Mouse (Mus musculus) embryonic facial prominence, embryonic 15.5 days (tissue): ENCODE data around the gene Szrd1. TPM values are rescaled to one million over a fixed set of nuclear protein-coding genes. Genes with fewer than 3 reads are reported as not detected.
A peak's percentile ranks its signal among the peaks of the same experiment; 100 is the strongest.

Experiments
- ATAC-seq: fragments of 200-750 bp; cut with Nextera tagmentation; 2 replicates; pipeline ENCODE4 v1.8.0; 2017; ENCODE audit warnings: low read depth, moderate TSS enrichment; ENCODE audit not compliant: insufficient number of reproducible peaks, low FRiP score, low TSS enrichment
- H3K27ac ChIP-seq: fragments of 300-500 bp; sonication (generic); replicated peaks from 2 replicates; pipeline ENCODE4 v1.5.1; 2015; ENCODE audit warnings: mild to moderate bottlenecking, inconsistent platforms
- H3K27me3 ChIP-seq: fragments of 300-500 bp; sonication (generic); 2 replicates; pipeline ENCODE4 v1.6.1; 2015; ENCODE audit warnings: inconsistent platforms
- H3K36me3 ChIP-seq: fragments of 300-500 bp; sonication (generic); 2 replicates; pipeline ENCODE4 v1.6.1; 2015; ENCODE audit warnings: mild to moderate bottlenecking, inconsistent platforms
- H3K4me1 ChIP-seq: fragments of 300-500 bp; sonication (generic); 2 replicates; pipeline ENCODE4 v1.6.1; 2015; ENCODE audit warnings: inconsistent platforms
- H3K4me2 ChIP-seq: fragments of 300-500 bp; sonication (generic); replicated peaks from 2 replicates; pipeline ENCODE4 v1.6.1; 2015; ENCODE audit warnings: mild to moderate bottlenecking, inconsistent platforms
- H3K4me3 ChIP-seq: fragments of 300-500 bp; sonication (generic); replicated peaks from 2 replicates; pipeline ENCODE4 v1.5.1; 2015; ENCODE audit warnings: mild to moderate bottlenecking, inconsistent platforms
- H3K9ac ChIP-seq: fragments of 300-500 bp; sonication (generic); 2 replicates; pipeline ENCODE4 v1.6.1; 2015; ENCODE audit warnings: inconsistent platforms
- H3K9me3 ChIP-seq: fragments of 300-500 bp; sonication (generic); replicated peaks from 2 replicates; pipeline ENCODE4 v1.6.1; 2016; ENCODE audit warnings: inconsistent platforms
- WGBS: fragments of 180-500 bp; shearing (Covaris S2); methylation state at CpG from one replicate; pipeline ENCODE4 v1.1.7; 2015; 5-methylcytosine and 5-hydroxymethylcytosine counted together
- polyA plus RNA-seq: library from polyadenylated mRNA; unstranded; fragments of >200 nt; fragmentation: Nextera tagmentation; extraction: Ambion mirVana; gene quantifications from 2 replicates; pipeline ENCODE4 v1.2.1, GENCODE M21; 2015

The Szrd1 gene
- polyA plus RNA-seq, 1 experiment from 2014 or later = 43.9 TPM

DNA sequence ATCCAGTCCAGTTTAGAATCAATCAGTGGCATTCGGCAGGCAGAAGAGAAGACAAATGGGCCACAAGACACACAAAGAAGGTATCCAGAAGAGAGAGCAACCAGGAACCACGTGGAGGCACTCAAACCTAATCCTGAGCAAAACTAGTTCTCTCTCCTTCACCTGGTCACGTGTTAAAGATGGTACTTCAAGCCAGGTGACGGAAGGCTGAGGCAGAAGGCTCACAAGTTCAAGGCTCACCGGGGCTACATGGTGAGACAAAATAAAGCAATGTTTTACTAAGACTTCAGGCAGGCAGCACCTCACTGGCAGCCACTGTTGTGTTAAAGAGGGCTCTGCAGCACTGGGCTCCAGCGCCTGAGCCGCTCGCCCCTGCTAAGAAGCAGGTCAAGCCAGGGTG is 7.4 kb downstream of the Szrd1 start:
- Histone ChIP-seq H3K4me2 (no peak overlapping the region), H3K27me3 (no peaks in the 10 kb centered on the region), H3K36me3 (no peaks in the 10 kb centered on the region), H3K4me3 (no peak overlapping the region), H3K27ac (peak overlapping the region; percentile 71; the same call in 1 of the 2 replicates), H3K4me1 (peaks cover 73% of the 10 kb centered on the region), H3K9ac (no peak overlapping the region), H3K9me3 (no peaks in the 10 kb centered on the region)
- WGBS = 65% methylated on average over 8 of the region's 8 CpGs
- ATAC-seq = no peak

DNA sequence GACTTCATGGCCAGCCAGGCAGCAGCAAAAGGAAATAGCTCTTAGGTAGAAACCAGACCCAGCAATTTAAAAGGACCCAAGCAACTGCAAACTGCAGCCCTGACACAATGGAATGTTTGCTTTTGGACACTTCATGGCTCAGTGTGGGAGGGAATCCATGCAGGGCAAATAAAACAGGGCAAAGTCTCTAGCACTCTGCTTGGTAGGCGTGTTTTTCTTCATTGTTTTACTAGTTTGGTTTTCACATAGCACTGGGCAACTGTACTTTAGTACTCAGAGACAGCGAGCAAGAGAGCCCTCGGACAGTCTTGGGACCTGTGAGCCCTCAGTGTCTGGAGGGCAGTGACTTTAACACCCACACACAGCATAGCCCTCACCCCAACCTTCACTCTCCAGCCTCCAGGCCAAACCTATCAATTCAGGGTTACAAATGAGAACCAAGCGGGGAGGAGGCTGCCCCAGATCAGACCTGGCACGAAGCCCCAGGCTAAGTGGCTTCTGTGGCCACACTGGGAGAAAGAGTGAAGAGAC is 8.0 kb downstream of the Szrd1 start:
- no peaks in the 10 kb centered on the region for H3K36me3 ChIP-seq
- H3K4me1 ChIP-seq = peaks cover 67% of the 10 kb centered on the region
- H3K9me3 ChIP-seq = no peaks in the 10 kb centered on the region
- H3K27ac ChIP-seq = peak overlapping the region; percentile 71
- H3K27me3 ChIP-seq = no peaks in the 10 kb centered on the region
- no peak overlapping the region for H3K9ac ChIP-seq
- H3K4me3 ChIP-seq = no peak overlapping the region
- no peak overlapping the region for H3K4me2 ChIP-seq
- 53% methylated on average over 5 of the region's 5 CpGs for WGBS
- ATAC-seq = no peak

DNA sequence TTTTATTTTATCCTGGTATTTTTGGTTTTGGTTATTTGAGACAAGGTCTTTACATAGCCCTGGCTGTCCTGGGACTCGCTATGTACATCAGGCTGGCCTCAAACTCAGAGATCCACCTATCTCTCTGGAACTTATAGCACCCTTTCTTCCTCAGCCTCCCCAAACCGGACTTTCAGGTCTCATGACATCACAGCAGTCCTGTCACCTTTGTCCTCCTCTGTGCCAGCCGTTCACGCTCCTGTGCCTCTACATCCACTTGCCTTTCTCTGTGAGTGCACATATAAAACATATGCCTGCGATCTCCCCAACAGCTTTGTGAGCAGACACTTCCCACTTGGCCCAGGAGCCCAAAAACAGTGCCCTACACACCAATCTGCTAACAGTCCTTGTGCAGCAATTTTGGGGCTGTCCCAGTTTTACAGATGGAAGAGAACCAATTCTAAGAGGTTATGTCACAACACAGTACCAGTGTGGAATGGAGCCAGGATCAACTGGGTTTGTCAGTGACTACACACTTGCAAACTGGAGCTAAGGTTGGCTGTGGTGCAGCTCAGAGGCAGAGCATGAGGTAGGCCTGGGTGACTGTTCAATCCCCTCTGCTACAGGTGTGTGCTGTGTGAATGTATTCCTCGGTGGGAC is 8.8 kb downstream of the Szrd1 start:
- peak overlapping the region; percentile 71 for H3K27ac ChIP-seq
- no peaks in the 10 kb centered on the region for H3K9me3 ChIP-seq
- H3K4me3 ChIP-seq = no peak overlapping the region
- H3K36me3 ChIP-seq = no peaks in the 10 kb centered on the region
- H3K9ac ChIP-seq = no peak overlapping the region
- ATAC-seq = no peak
- H3K27me3 ChIP-seq = no peaks in the 10 kb centered on the region
- WGBS = 64% methylated on average over 6 of the region's 6 CpGs
- H3K4me1 ChIP-seq = peaks cover 64% of the 10 kb centered on the region
- H3K4me2 ChIP-seq = no peak overlapping the region

DNA sequence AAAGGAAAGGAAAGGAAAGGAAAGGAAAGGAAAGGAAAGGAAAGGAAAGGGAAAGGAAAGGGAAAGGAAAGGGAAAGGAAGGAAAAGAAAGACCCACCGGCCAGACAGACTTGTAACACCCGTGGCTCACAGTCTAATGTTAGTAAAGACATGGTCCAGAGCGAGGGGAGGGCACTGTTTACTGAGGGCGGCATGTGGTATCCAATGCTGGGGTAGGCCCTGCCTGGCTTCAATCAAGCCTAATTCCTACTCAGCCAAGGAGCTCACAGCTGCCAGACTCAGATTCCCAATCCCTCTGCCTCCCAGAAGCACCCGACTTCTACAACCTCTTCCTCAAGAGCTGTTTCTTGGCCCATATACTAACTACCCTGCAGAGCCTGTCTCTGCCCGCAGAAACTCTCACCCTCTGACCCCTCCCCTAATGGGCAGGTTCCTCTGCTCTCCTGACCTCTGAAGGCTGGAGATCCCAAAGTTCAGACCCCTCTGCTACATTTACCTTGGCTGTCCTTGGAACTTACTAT is 10.3 kb downstream of the Szrd1 start:
- Histone ChIP-seq H3K4me3 (no peak overlapping the region), H3K27ac (peak overlapping the region; percentile 60; the same call in 1 of the 2 replicates), H3K36me3 (no peaks in the 10 kb centered on the region), H3K4me1 (peaks cover 51% of the 10 kb centered on the region), H3K4me2 (no peak overlapping the region), H3K27me3 (no peaks in the 10 kb centered on the region), H3K9ac (no peak overlapping the region), H3K9me3 (no peaks in the 10 kb centered on the region)
- ATAC-seq = no peak
- WGBS = 25% methylated on average over 6 of the region's 6 CpGs

DNA sequence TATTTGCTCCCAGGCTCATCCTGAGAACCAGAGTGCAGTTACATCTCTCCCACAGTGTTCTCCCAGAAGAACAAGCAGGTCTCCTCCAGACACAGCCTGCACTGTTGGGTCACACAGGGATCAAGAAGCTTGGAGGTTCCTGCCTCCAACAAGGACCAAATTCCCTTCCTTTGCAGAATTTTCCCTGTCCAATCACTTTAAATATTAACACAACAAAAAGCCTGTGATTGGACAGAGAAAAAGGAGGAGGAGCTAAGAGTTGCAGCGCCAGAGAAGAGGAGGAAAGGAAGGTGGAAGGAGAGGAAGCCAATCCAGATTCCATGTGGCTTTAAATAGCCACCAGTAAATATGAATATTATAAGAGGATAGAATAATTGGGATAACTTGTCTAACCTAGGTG is 16.5 kb downstream of the Szrd1 start:
- WGBS = 29% methylated on average over 1 of the region's 1 CpGs
- no peaks in the 10 kb centered on the region for H3K27me3 ChIP-seq
- H3K27ac ChIP-seq = no peak overlapping the region

DNA sequence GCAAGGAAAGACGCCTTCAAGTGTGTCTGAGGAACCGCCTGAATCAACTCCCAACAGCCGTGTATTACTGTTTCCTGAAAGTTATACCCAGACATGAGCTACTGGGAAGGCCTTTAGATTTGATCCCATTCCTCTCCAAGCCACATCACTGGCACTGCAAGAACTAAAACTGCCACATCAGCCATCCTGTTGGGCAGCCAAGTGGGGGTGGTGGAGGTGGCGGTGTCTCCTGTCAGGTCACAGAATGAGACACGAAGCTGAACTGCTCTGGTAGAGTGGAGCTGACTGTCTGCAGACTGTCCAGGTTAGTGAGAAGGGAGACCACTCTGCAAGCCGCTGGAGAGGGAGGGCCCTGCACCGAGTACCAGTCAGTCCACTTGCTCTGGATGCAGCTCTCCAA is 16.9 kb downstream of the Szrd1 start:
- Histone ChIP-seq H3K4me3 (no peak overlapping the region), H3K9ac (no peak overlapping the region), H3K4me1 (peaks cover 23% of the 10 kb centered on the region), H3K36me3 (peaks cover 12% of the 10 kb centered on the region), H3K27ac (no peak overlapping the region), H3K4me2 (no peak overlapping the region), H3K9me3 (no peaks in the 10 kb centered on the region), H3K27me3 (no peaks in the 10 kb centered on the region)
- no peak for ATAC-seq
- 76% methylated on average over 7 of the region's 7 CpGs for WGBS

More for the DNA sequence above, 16.5 kb downstream of the Szrd1 start:
- no peak for ATAC-seq
- Histone ChIP-seq H3K9me3 (no peaks in the 10 kb centered on the region), H3K4me1 (peaks cover 23% of the 10 kb centered on the region), H3K36me3 (peaks cover 8% of the 10 kb centered on the region; the same call in 1 of the 2 replicates), H3K4me3 (no peak overlapping the region), H3K4me2 (no peak overlapping the region), H3K9ac (no peak overlapping the region)

DNA sequence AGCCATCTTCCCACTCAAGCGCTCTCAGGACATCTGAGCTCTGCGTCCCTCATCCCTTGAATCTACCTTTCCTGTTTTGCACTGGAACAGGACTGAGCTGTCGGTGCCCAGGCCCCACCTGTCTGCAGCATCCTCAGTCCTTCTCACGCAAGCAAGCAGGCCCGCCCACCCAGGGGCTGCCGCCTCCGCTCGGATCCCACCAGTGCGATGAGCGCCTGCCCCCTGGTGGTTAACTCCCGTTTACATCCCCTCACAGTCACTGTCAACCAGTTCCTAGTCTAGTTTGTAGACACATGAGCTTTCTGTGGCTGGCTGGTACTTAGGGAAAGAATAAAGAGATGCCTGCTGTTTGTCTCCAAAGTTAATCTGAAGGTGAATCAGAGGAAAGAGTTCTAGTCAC is 18.9 kb downstream of the Szrd1 start:
- no peak overlapping the region for H3K4me2 ChIP-seq
- H3K27me3 ChIP-seq = no peaks in the 10 kb centered on the region
- peaks cover 18% of the 10 kb centered on the region; the same call in 1 of the 2 replicates for H3K4me1 ChIP-seq
- H3K9ac ChIP-seq = no peak overlapping the region
- no peaks in the 10 kb centered on the region for H3K9me3 ChIP-seq
- peak; percentile 37; the same call in 1 of the 2 replicates for ATAC-seq
- no peak overlapping the region for H3K4me3 ChIP-seq
- H3K36me3 ChIP-seq = peaks cover 32% of the 10 kb centered on the region
- no peak overlapping the region for H3K27ac ChIP-seq
- 25% methylated on average over 11 of the region's 11 CpGs for WGBS

DNA sequence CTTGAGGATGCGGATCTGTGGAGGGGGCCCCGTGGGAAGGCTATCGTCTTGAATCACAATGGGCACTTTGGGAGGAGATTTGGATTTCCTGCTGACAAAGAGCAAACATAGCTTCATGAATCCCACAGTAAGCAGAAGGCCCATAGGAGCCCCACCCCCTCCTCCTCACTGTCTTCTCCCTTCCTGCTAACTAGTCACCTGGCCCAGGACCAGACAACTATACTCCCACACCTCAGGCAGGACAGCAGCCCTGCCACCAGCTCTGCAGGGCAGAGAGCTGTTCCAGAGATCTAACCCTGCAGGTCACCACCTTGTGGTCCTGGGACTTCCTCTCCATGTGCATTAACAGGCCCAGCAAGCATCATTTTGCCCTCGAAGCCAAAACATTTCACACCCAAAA is 20.9 kb downstream of the Szrd1 start:
- no peak for ATAC-seq
- H3K4me3 ChIP-seq = no peak overlapping the region
- H3K9me3 ChIP-seq = no peaks in the 10 kb centered on the region
- H3K27ac ChIP-seq = no peak overlapping the region
- peaks cover 50% of the 10 kb centered on the region for H3K36me3 ChIP-seq
- no peaks in the 10 kb centered on the region for H3K27me3 ChIP-seq
- WGBS = 78% methylated on average over 4 of the region's 4 CpGs
- no peak overlapping the region for H3K4me2 ChIP-seq
- no peak overlapping the region for H3K9ac ChIP-seq
- peaks cover 28% of the 10 kb centered on the region; the same call in 1 of the 2 replicates for H3K4me1 ChIP-seq

DNA sequence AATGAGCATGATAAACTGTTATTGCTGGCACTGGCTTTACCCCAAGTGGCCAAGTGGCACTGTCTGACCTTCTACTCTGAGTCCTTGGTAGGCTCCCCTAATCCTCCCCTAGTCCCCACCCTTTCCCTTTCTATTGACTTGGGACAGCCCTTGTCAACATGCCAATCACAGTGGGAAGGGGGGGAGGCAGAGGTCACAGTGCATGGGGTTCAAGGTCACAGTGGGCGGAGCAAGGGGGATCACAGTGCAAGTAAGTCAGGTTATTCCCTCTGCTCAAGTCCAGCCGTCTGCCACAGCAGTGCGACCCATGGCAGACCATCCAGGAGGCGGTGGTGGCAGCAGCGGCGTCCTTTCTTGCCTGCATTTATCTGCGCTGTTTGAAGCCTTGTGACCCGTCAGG is 24.2 kb downstream of the Szrd1 start:
- Histone ChIP-seq H3K27ac (no peak overlapping the region), H3K36me3 (peaks cover 81% of the 10 kb centered on the region), H3K9ac (no peak overlapping the region), H3K9me3 (no peaks in the 10 kb centered on the region), H3K4me1 (peaks cover 11% of the 10 kb centered on the region; the same call in 1 of the 2 replicates), H3K27me3 (no peaks in the 10 kb centered on the region), H3K4me3 (no peak overlapping the region), H3K4me2 (no peak overlapping the region)
- WGBS = 83% methylated on average over 8 of the region's 8 CpGs
- no peak for ATAC-seq

DNA sequence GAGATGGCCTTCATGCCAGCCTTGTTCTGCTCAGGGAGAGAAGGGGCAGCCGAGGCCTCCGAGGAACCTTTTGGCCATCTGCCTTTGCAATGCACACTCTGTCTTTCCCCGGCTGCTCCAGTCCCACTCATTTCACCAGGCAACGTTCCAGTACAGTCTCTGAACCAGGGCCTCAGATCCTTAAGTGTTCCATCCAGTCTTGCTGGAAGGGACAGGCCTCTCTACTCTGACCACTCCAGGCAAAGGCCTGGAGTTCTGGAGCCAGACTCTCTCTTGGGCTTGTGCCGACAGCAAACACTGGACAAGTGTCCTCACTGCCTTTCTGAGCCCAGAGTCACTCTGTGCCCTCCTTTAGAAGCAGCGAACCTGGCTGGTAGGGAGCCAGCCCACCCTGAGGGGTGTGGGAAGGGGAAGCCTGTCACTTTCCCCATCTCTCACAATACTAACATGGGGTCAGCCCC is 25.0 kb downstream of the Szrd1 start:
- Histone ChIP-seq H3K4me3 (no peak overlapping the region), H3K27me3 (no peaks in the 10 kb centered on the region), H3K27ac (no peak overlapping the region; the same call in 1 of the 2 replicates), H3K36me3 (peaks cover 84% of the 10 kb centered on the region), H3K4me1 (peaks cover 11% of the 10 kb centered on the region; the same call in 1 of the 2 replicates), H3K9ac (no peak overlapping the region), H3K4me2 (no peak overlapping the region), H3K9me3 (no peaks in the 10 kb centered on the region)
- no peak for ATAC-seq
- WGBS = 88% methylated on average over 6 of the region's 6 CpGs

DNA sequence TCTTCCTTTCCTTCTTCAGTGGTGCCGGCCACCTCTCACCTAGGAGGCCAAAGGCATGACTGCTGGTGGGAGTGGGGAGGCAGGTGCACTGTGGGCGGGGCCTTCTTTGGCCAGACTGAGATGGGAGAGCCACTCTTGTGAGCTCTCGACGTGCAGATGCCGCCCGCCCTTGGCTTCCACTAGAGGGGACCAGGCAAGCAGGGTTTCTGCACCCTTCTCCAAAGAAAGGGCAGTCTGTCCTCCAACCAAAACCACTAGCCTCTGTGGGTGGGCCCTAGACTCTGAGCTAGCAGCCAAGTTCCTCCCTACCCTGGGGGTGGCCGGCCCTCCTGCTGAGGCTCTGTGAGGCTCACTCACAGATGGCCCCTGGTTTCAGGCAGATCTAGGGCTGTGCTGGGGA is 25.7 kb downstream of the Szrd1 start:
- H3K4me3 ChIP-seq = no peak overlapping the region
- no peak overlapping the region for H3K27ac ChIP-seq
- H3K9me3 ChIP-seq = no peaks in the 10 kb centered on the region
- no peak overlapping the region for H3K9ac ChIP-seq
- peaks cover 11% of the 10 kb centered on the region; the same call in 1 of the 2 replicates for H3K4me1 ChIP-seq
- H3K36me3 ChIP-seq = peaks cover 84% of the 10 kb centered on the region
- H3K4me2 ChIP-seq = no peak overlapping the region
- ATAC-seq = no peak
- WGBS = 72% methylated on average over 7 of the region's 7 CpGs
- H3K27me3 ChIP-seq = no peaks in the 10 kb centered on the region
